Mouse (Mus musculus) kidney, adult 2 months (tissue): ENCODE results near the gene C2cd3.

ENCODE experiments used
- CTCF ChIP-seq: fragments of 200-500 bp; conservative IDR thresholded peaks from 2 replicates; pipeline ENCODE4 v1.5.1; 2011; ENCODE audit warnings: low read depth, mild to moderate bottlenecking, control low read depth, low read length, moderate library complexity, mixed read lengths; ENCODE audit not compliant: insufficient read depth, insufficient read length
- POLR2A ChIP-seq: fragments of 200-500 bp; IDR thresholded peaks from one replicate; pipeline ENCODE4 v1.6.1; 2011; ENCODE audit warnings: low read depth, low read length, control low read depth

DNA sequence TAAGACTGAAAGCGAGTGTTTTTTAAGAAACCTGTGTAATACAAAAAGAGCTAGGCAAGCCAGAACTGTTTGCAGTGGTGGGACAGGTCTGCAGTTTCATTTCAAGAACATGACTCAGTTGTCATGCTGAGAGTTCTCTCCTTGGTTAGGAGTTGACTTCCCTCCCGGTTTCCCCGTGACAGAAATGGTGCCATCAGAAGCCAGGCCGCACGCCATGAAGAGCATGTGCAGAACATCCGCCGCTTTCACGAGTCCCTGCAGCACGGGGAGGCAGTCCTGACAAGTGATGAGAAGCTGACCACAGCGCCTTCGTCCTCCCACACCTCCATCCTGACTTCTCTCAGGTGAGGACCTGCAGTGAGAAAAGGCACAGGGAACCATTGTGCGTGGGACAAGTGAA lies 76.5 kb downstream of the C2cd3 start:
- no peak for TF ChIP-seq POLR2A
- TF ChIP-seq CTCF: no peak
